Mouse (Mus musculus): ENCODE results near the gene 1700003E16Rik. TPM values are rescaled to one million over a fixed set of nuclear protein-coding genes. Genes with fewer than 3 reads are reported as not detected.
A peak's percentile ranks its signal among the peaks of the same experiment; 100 is the strongest.

1700003E16Rik gene
- 1.6 and 2.4 TPM in 2 replicates for polyA plus RNA-seq (2015; fragmentation: Nextera tagmentation; extraction: Ambion mirVana)

DNA sequence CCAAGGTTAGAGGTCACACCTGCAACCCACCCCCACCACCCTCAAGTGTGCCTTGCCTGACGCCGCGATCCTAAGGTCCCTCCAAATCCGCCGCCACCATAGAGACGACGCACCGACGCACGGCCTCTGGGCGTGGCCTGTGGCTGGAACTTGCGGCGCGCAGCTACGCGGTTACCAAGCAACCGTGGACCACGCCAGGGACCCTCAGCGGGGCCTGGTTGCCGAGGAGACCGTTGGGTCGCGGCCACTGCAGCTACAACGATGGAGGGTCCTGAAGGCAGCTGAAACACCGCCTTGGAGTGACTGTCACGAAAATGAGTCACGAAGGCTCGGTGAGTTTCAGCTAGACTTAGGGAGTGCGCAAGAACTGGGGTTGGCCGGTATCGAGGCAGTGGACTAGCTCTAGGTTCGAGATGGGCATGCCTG lies at the start of gene 1700003E16Rik, which contains the start of gene Wdr54:
TSS of gene 1700003E16Rik (plus strand) at position 146 of the 426 bp plus-strand sequence.
TSS of gene Wdr54 (minus strand) at position 139 of the 426 bp plus-strand sequence.
- Histone ChIP-seq H3K27ac (no peak within 1 kb of the TSS), H3K9ac (peak within 1 kb of the TSS; percentile 44), H3K4me2 (peak within 1 kb of the TSS; percentile 90), H3K4me3 (replicated peaks) (peak within 1 kb of the TSS; percentile 62), H3K4me1 (peaks cover 17% of the 10 kb centered on the region), H3K27me3 (peaks cover 19% of the 10 kb centered on the region), H3K36me3 (peaks cover 21% of the 10 kb centered on the region), H3K9me3 (replicated peaks) (no peaks in the 10 kb centered on the region)
- ATAC-seq (replicated peaks; ENCODE audit: low FRiP score) = peak; percentile 85
- 1% methylated on average over 32 of the region's 32 CpGs for WGBS

DNA sequence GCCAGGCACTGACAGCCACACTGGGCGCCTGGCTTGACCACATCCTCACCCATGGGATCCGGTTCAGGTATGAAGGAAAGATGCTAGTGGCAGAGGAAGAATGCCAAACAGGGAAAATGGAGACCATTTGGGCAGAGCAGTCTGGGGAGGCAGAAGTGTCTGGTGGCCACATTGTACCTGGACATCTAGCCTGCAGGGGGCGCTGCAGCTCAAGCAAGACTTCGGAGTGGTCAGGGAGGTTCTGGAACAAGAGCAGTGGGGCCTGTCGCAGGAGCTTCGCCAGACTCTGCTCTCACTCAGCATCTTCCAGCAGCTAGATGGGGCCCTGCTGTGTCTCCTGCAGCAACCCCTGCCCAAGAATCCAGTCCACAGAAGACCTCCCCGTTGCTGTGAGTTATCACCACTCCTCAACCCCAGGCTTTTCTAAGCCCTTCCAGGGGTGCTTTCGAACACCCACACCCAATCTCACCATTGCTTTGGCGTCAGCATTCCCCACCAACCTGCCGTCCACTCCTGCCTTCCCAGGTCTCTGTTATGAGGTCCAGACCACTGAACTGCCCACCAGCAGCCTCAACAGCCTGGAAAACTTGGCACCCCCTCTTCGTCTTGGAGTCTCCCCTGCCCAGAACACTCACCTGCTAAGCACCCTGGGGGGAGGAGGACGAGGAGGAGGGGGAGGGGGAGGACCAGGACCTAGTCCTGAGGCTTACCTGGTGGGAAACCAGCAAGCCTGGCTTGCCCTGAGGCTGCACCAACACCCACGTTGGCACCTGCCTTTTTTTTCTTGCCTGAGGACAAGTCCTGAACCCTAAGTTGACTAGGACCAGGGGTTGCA lies 48.4 kb upstream of the 1700003E16Rik start:
- peak overlapping the region; percentile 76; the same call in 1 of the 2 replicates for H3K4me3 ChIP-seq (replicated peaks)
- no peaks in the 10 kb centered on the region for H3K9me3 ChIP-seq (replicated peaks)
- WGBS = 37% methylated on average over 13 of the region's 13 CpGs
- peaks cover 31% of the 10 kb centered on the region for H3K36me3 ChIP-seq
- peak overlapping the region; percentile 88 for H3K4me2 ChIP-seq
- H3K9ac ChIP-seq = peak overlapping the region; percentile 90; the same call in 1 of the 2 replicates
- H3K27ac ChIP-seq = 0 out of 2 replicates have a peak overlapping the region, but pooled peaks have one; percentile 89
- H3K4me1 ChIP-seq = peaks cover 34% of the 10 kb centered on the region
- 0 out of 2 replicates have a peak, but pooled peaks have one; percentile 30 for ATAC-seq (replicated peaks; ENCODE audit: low FRiP score)
- no peaks in the 10 kb centered on the region for H3K27me3 ChIP-seq

DNA sequence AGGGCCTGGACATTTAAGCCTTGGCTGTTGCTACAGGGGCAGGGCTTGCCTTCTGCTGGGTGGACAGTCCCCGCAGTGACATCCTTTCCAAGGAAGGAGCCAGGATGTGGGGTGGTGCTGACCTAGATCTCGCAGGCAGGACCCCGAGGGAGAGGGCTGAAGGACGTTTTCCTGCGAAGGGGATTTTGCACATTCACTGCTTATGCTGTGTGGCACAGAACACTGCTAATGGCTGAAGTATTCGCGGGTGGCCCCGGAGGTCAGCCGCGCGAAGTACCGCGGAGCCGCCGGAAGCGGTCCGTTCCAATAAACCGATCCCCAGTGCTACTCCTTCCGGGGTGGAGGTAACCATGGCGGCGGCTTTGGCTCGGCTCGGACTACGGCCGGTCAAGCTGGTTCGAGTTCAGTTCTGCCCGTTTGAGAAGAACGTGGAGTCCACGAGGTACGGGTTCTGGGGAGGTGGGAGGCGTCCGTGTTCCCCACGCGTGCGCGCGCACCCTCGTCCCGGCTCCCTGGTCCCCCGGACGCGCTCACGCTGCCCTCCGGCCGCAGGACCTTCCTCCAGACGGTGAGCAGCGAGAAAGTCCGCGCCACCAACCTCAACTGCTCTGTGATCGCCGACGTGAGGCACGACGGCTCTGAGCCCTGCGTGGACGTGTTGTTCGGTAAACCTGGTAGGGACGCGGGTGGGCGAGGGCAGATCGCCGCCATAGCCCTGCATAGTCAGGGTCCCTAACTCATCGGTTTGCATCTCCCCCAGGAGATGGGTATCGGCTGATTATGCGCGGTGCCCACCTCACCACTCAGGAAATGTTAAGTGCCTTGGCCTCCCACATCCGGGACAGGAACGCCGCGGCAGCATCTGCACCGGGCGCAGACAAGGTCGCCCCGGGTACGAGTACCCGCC lies 47.2 kb upstream of the 1700003E16Rik start, which contains the start of gene Mrpl53:
TSS of gene Mrpl53 (plus strand) at position 279 of the 907 bp plus-strand sequence.
- Histone ChIP-seq H3K36me3 (peaks cover 31% of the 10 kb centered on the region), H3K4me2 (peak within 1 kb of the TSS; percentile 88), H3K9ac (peak within 1 kb of the TSS; percentile 90), H3K9me3 (replicated peaks) (no peaks in the 10 kb centered on the region), H3K4me1 (peaks cover 26% of the 10 kb centered on the region), H3K27ac (peak within 1 kb of the TSS; percentile 89), H3K4me3 (replicated peaks) (peak within 1 kb of the TSS; percentile 76), H3K27me3 (no peaks in the 10 kb centered on the region)
- WGBS = under 1% methylated on average over 76 of the region's 76 CpGs
- peak; percentile 88 for ATAC-seq (replicated peaks; ENCODE audit: low FRiP score)

DNA sequence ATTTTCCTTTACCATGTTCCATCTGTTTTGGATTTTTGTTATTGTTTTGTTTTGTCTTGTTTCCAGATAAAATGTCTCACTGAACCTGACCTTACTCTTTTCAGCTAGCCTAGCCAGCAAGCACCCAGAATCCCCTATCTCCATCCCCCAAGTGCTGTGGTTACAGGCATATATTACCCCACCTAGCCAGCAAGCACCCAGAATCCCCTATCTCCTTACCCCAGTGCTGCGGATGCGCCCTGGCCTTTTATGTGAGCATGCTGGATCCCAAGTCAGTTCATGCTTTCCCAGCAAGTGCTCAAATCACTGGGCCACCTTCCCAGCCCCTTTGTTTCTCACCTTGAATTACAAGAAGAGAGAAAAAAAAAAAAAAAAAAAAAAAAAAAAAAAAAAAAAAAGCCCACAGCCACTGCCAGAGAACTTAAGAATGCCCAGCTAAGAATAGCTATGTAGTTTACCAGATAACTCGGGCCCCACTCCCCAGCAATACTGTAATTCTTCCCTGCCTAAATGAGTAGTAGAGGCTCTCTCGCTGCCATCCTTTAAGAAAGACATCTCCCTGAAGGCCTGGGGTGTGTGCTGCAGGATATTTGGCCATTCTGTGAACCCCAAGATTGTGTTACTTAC lies 44.6 kb upstream of the 1700003E16Rik start:
- WGBS = 94% methylated on average over 4 of the region's 4 CpGs
- H3K27ac ChIP-seq = no peak overlapping the region
- peaks cover 45% of the 10 kb centered on the region for H3K4me1 ChIP-seq
- no peaks in the 10 kb centered on the region for H3K9me3 ChIP-seq (replicated peaks)
- ATAC-seq (replicated peaks; ENCODE audit: low FRiP score) = no peak
- H3K9ac ChIP-seq = no peak overlapping the region
- no peak overlapping the region for H3K4me2 ChIP-seq
- H3K36me3 ChIP-seq = peaks cover 20% of the 10 kb centered on the region
- H3K27me3 ChIP-seq = no peaks in the 10 kb centered on the region
- no peak overlapping the region for H3K4me3 ChIP-seq (replicated peaks)

DNA sequence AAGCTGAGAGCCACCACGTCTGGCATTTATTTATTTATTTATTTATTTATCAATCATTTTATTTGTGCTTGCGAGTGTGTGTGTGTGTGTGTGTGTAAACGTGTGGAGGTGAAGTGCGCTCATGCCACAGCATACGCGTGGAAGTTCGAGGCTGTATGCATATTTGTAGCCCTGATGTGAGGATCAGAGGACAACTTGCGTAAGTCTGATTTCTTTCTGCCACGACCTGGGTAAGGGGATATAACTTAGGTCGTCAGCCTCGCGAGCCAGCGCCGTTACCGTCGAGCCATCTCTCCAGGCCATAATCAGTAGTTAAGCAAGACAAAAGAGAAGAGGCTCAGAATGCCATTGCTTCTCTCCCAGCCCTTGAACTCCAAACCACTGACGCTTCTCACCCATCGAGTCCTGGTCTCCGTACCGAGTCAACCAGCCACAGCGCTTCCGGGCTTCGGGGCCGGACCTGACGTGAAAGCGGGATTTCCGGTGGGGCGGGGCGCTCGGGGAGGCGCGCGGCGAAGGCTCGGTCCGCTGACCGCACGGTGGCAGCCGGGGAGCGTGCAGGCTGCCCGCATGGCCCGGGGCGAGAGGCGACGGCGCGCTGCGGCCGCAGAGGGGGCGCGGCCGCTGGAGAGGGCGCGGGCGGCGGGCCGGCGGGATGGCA lies 41.1 kb upstream of the 1700003E16Rik start, which contains the start of gene Mogs:
TSS of gene Mogs (plus strand) at position 486 of the 661 bp plus-strand sequence.
- Histone ChIP-seq H3K27me3 (no peaks in the 10 kb centered on the region), H3K36me3 (peaks cover 42% of the 10 kb centered on the region), H3K4me3 (replicated peaks) (peak within 1 kb of the TSS; percentile 92), H3K9ac (peak within 1 kb of the TSS; percentile 88), H3K9me3 (replicated peaks) (no peaks in the 10 kb centered on the region), H3K4me2 (peak within 1 kb of the TSS; percentile 93), H3K4me1 (peaks cover 58% of the 10 kb centered on the region), H3K27ac (peak within 1 kb of the TSS; percentile 90)
- 1% methylated on average over 58 of the region's 58 CpGs for WGBS
- ATAC-seq (replicated peaks; ENCODE audit: low FRiP score) = peak; percentile 89

DNA sequence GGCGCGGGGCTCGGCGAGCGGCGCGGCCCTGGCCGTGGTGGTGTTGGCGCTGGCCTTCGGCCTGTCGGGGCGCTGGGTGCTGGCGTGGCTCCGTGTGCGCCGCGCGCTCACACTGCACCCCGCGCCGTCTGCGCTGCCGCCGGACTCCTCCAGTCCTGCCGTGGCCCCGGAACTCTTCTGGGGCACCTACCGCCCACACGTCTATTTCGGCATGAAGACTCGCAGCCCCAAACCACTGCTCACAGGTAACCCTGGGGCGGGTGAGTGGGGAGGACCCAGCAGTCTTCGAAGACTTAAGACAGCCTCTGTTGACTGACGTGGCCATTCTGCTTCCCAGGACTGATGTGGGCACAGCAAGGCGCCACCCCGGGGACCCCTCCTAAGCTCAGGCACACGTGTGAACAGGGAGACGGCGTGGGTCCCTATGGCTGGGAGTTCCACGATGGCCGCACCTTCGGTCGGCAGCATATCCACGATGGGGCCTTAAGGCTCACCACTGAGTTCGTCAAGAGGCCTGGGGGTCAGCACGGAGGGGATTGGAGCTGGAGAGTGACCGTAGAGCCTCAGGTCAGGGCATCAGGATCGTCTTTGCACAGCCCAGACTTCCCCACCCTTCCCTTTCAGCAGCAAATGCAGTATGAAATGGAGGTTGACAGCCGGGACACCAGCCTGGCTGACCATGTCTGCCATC lies 40.4 kb upstream of the 1700003E16Rik start:
- Histone ChIP-seq H3K9ac (peak overlapping the region; percentile 88), H3K9me3 (replicated peaks) (no peaks in the 10 kb centered on the region), H3K36me3 (peaks cover 37% of the 10 kb centered on the region), H3K27me3 (no peaks in the 10 kb centered on the region), H3K4me2 (peak overlapping the region; percentile 93), H3K27ac (peak overlapping the region; percentile 90), H3K4me3 (replicated peaks) (peak overlapping the region; percentile 92), H3K4me1 (peaks cover 59% of the 10 kb centered on the region)
- WGBS = 1% methylated on average over 33 of the region's 48 CpGs
- peak; percentile 63 for ATAC-seq (replicated peaks; ENCODE audit: low FRiP score)

DNA sequence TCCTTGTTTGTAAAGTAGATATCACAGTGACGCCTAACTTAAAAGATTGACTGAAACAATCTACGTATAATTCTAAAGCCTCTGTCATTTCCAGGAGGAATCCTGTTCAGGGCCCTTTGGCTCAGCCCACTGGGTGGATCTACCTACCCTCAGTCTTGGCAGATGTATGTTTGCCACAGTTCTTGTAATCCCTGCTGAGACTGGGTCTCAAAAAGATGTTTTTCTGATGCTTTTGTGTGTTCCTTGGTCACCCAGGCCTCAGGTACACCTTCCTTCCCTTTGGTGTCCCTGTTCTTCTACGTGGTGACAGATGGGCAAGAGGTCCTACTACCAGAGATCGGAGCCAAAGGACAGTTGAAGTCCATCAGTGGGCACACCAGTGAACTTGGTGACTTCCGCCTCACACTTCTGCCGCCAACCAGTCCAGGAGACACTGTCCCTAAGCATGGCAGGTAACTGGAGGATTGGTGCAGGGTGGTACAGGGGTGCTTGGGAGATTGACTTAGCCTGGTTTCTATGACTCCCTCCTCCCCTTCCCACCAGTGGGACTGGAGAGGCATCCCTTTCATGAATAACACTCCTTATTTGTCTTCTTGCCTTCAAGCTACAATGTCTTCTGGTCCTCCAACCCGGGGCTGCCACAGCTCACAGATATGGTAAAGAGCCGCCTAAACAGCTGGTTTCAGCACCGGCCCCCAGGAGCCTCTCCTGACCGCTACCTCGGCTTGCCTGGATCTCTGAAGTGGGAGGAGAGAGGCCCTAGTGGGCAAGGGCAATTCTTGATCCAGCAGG lies 39.6 kb upstream of the 1700003E16Rik start:
- Histone ChIP-seq H3K4me1 (peaks cover 59% of the 10 kb centered on the region), H3K27me3 (no peaks in the 10 kb centered on the region), H3K9me3 (replicated peaks) (no peaks in the 10 kb centered on the region), H3K27ac (peak overlapping the region; percentile 90; the same call in 1 of the 2 replicates), H3K4me2 (peak overlapping the region; percentile 93), H3K4me3 (replicated peaks) (peak overlapping the region; percentile 92), H3K36me3 (peaks cover 32% of the 10 kb centered on the region), H3K9ac (peak overlapping the region; percentile 88)
- ATAC-seq (replicated peaks; ENCODE audit: low FRiP score) = no peak
- 71% methylated on average over 11 of the region's 11 CpGs for WGBS

DNA sequence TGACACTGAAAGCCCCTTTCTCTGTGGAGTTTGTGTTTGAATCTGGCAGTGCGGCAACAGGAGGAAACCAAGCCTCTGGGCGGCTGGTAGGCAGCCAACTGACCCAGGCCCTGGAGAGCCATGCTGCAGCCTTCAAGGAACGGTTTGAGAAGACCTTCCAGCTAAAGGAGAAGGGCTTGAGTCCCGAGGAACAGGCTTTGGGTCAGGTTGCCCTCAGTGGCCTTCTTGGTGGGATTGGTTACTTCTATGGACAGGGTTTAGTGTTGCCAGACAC lies 39.1 kb upstream of the 1700003E16Rik start:
- Histone ChIP-seq H3K27ac (0 out of 2 replicates have a peak overlapping the region, but pooled peaks have one; percentile 7), H3K9ac (0 out of 2 replicates have a peak overlapping the region, but pooled peaks have one; percentile 88), H3K4me2 (no peak overlapping the region), H3K9me3 (replicated peaks) (no peaks in the 10 kb centered on the region), H3K36me3 (peaks cover 32% of the 10 kb centered on the region), H3K4me1 (peaks cover 60% of the 10 kb centered on the region), H3K4me3 (replicated peaks) (0 out of 2 replicates have a peak overlapping the region, but pooled peaks have one; percentile 92), H3K27me3 (no peaks in the 10 kb centered on the region)
- WGBS = 90% methylated on average over 4 of the region's 4 CpGs
- no peak for ATAC-seq (replicated peaks; ENCODE audit: low FRiP score)

DNA sequence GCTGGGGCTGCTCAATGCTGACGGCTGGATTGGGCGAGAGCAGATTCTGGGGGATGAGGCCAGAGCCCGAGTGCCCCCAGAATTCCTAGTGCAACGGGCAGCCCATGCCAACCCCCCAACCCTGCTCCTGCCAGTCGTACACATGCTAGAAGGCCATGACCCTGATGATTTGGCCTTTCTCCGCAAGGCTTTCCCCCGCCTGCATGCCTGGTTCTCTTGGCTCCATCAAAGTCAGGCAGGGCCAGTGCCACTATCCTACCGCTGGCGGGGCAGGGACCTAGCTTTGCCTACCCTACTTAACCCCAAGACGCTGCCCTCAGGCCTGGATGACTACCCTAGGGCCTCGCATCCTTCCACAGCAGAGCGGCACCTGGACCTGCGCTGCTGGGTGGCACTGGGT lies 38.6 kb upstream of the 1700003E16Rik start:
- H3K4me3 ChIP-seq (replicated peaks) = no peak overlapping the region
- H3K4me1 ChIP-seq = peaks cover 65% of the 10 kb centered on the region
- peaks cover 32% of the 10 kb centered on the region for H3K36me3 ChIP-seq
- H3K4me2 ChIP-seq = no peak overlapping the region
- WGBS = 89% methylated on average over 13 of the region's 13 CpGs
- H3K9ac ChIP-seq = peak overlapping the region; percentile 34; the same call in 1 of the 2 replicates
- no peaks in the 10 kb centered on the region for H3K27me3 ChIP-seq
- ATAC-seq (replicated peaks; ENCODE audit: low FRiP score) = no peak
- H3K9me3 ChIP-seq (replicated peaks) = no peaks in the 10 kb centered on the region
- no peak overlapping the region for H3K27ac ChIP-seq

DNA sequence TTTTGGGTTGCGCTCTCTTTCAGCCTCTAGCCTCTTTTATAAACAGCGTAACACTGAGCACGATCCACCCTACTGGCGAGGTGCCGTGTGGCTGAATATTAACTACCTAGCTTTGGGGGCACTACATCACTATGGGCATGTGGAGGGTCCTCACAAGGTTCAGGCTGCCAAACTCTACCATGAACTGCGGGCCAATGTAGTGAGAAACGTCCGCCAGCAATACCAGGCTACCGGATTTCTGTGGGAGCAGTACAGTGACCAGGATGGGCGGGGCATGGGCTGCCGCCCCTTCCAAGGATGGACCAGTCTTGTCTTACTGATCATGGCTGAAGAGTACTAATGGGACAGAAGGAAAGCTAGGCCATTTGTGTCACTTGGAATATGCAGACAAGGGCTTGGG lies 37.8 kb upstream of the 1700003E16Rik start:
- ATAC-seq (replicated peaks; ENCODE audit: low FRiP score) = no peak
- 83% methylated on average over 11 of the region's 11 CpGs for WGBS
- Histone ChIP-seq H3K9ac (no peak overlapping the region), H3K4me3 (replicated peaks) (no peak overlapping the region), H3K27ac (peak overlapping the region; percentile 63), H3K36me3 (peaks cover 32% of the 10 kb centered on the region), H3K4me2 (no peak overlapping the region), H3K27me3 (no peaks in the 10 kb centered on the region), H3K9me3 (replicated peaks) (no peaks in the 10 kb centered on the region), H3K4me1 (peaks cover 73% of the 10 kb centered on the region)
